Mouse (Mus musculus): Measurements from ENCODE around the gene Sult1a1.
"Not testable (repeated sequence)": the region's sequence is repeated elsewhere in the genome, so short reads cannot be mapped to it uniquely, and the experiment has no call there.

The Sult1a1 gene

DNA sequence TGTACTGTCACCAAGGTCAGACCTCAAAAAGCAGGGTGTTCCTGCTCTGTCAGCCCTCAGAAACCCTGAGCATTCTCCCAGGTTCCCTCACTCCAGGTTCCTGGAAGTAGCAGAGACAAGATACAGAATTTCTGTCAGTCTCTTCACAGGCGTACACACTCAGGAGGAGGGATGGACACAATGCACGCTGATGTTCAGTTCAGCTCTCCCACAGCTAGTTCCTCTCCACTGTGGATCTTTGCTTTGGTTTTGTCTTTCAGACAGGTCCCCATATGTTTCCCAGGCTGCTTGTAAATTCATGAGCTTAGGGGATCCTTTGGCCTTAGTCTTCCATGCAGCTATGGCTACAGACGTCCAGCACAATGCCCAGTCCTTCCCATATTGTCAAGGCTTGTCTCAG lies 20.7 kb upstream of the Sult1a1 start:
- no peak for DNase-seq (ENCODE audit: low read depth, low spot score)

DNA sequence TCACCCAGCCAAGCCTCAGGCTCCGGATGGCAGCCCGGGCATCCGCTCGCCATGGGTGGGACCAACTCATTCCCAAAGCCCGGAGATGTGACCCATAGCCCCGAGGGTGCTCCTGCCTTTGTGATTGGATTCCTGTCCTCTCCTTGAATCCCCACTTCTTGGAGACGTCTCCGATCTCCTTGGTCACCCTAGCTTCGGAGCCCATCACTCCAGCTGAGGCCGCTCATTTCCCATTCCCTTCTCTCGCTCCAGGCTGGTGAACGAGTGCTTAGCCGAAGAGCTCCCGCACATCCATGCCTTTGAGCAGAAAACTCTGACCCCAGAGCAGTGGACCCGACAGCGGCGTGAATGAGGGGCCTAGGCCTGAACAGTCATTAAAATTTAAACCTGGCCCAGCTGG lies 20.1 kb upstream of the Sult1a1 start:
- DNase-seq (ENCODE audit: low read depth, low spot score), result no peak

DNA sequence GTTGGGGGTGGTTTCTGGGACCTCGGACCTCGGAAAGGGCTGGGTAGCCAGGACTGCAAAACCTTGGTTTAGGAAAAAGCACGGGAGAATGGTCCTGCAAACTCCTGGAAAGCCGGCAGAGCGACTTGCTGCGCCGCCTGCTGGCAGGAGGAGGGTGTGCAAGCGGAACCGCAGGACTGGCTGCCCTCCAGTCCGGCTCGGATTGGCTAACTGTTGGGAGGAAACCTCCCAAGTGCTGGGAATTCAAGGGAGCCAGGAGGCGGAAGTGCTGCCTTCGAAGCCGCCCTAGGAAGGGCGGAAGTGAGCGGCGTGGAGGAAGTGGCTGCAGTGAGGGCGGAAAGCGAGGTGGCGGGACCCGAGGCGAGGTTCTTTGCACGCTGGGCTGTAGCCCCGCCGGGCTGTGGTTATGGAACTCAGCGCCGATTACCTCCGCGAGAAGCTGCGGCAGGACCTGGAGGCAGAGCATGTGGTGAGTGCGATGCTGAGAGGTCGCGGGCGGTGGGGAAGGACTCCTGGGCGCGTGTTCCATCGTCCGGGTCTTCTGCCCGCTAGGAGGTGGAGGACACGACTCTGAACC lies 19.5 kb upstream of the Sult1a1 start, which contains the start of gene Slx1b:
Gene Slx1b (minus strand): TSS at position 154 of the 577 bp plus-strand sequence.
- DNase-seq (ENCODE audit: low read depth, low spot score), result peak; percentile 95

DNA sequence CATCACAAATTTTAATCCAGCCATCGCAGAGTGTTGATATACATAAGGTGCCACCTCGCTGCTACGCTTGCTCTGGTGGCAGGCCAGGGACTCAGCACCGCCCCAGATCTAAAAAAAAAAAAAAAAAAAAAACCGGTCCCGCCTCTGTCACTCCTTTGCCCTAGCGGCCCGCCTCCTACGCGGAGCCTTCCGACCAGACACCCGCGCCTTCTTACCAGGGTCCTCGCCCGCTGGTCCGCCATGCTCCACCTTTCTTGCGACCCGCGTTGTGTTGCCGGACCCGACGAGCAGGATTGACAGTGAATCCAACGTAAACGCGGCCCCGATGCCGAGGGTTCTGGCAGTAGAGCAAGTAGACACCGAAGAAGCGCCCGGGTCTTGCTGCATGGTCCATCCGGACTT lies 19.0 kb upstream of the Sult1a1 start, which contains the start of gene Bola2:
Gene Bola2 (plus strand): TSS at position 192 of the 402 bp plus-strand sequence.
- peak; percentile 66 for DNase-seq (ENCODE audit: low read depth, low spot score)

DNA sequence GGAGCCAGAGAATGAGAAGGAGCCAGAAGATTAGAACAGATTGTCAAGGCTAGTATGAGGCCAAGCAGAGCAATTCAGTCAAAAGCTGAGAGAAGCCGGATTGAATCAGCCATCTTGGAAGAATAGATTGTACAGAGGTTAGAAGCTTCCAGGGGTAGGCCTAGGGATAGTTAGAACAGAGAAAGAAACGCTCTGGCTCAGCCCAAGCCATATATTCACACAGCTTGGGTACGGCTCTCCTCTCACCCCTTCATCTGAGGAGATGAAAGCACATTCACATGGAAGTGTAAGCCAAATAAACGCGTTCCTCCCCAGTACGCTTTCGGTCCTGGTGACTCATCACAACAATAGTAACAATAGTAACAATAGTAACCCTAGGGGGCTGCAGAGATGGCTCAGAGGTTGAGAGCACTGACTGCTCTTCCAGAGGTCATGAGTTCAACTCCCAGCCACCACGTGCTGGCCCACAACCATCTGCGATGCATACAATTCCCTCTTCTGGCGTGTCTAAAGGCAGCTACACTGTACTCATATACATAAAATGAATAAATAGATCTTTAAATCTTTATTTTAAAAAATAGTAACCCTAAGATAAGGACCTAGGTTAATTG lies 18.3 kb upstream of the Sult1a1 start:
- peak; percentile 21 for DNase-seq (ENCODE audit: low read depth, low spot score)

DNA sequence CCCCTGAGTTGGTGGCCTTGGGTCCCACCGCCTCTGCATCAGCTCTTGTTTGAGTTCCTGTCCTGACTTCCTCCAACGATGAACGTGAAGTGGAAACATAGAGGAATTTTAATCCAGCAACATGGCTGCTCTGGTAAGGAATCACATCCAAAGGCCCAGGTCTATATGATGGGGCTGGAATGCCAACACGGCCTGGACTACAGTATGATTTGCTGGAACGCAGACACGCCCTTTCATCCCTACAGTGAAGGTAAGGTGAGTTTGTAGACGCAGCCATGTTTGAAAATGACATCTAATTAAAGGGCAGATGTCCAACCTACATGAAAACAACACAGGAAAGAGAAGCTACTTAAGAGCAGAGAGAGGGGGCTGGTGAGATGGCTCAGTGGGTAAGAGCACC lies 17.5 kb upstream of the Sult1a1 start:
- no peak for DNase-seq (ENCODE audit: low read depth, low spot score)

DNA sequence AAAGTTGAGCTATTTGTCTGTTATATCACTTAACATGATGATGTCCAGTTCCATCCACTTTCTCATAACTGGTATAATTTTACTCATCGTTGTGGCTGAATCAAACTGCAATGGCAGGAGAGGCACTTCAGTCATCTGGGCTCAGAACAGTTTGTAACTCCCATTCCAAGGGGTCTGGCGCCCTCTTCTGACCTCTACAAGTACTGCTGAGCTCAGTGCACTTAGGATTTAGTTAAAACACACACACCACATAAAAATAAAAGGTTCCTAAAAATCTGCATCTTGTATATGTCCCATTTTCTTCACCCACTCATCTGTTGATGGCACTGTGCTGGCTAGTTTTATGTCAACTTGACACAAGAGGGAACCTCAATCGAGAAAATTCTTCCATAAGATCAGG lies 17.0 kb upstream of the Sult1a1 start:
- peak; percentile 87 for DNase-seq (ENCODE audit: low read depth, low spot score)

DNA sequence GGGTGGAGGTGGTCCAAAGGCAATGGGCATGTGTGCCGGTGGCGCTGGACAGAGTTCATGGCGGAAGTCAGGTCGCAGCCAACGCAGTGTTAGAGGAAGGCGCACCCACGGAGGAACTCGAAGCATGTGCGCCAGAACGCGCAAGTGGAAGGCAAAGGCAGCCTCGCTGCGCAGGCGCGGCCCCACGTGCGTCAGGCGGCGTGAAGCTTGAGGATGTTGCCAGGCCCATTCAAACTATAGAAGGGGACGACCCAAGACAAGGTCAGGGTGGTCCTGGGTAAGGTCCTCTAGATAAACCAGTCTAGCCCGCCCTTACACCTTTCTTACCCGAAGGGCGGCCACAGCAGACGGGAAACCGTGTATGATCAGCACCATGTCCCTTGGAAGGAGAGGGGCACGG lies 16.2 kb upstream of the Sult1a1 start:
- no peak for DNase-seq (ENCODE audit: low read depth, low spot score)

DNA sequence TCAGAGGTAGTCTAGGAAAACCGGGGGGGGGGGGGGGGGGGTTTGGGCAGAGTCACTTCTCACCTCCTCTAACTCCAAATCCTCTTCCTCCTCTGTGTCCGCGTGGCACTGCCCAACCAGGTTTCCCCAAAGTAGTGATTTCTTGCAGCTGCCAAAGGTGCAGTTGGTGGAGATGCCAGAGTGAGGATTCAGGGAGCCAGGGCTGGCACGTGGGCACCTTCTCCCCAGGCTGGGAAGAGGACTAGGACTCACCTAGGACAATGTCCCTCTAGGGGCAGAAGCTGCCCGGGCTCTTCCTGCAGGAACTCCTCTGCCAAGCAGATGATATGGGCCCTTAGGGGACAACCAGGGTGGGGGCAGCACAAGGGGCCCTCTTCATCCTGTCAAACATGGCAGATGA lies 15.4 kb upstream of the Sult1a1 start:
- DNase-seq (ENCODE audit: low read depth, low spot score), result no peak

DNA sequence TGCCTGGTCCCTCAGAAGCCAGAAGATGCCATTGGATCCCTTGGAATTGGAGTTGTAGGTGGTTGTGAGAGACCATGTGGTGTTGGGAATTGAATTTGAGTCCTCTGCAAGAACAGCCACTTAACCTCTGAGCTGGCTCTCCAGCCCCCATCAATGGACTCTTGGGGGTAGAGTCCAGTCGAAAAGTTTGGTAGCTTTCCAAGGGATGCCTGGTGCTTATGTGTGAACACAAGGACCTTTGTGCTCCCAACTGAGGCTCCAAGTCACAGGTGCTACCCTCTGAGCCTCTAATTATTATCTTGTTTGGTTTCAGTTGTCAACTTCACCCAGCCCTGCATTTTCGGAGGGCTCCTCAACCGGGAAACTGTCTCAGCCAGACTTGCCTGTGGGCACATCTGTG lies 14.5 kb upstream of the Sult1a1 start:
- no peak for DNase-seq (ENCODE audit: low read depth, low spot score)

DNA sequence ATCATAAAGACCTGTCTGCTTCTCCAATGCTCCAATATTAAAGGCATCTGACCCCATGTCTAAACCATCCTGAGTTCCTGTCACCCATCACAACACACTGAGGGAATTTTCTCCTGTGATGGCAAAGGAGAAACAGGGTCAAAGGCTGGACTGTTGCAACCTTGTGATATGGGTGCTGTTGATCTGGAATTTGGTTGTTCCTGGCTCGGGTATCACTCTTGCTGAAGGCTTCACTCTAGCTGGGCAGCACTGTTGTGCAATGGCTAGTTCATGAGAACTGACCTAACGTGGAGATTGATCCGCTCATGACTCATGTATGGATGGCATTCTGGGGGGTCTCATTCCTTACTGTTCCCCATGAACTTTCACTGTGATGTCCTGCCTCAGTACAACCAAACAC lies 12.8 kb upstream of the Sult1a1 start:
- DNase-seq (ENCODE audit: low read depth, low spot score), result no peak

DNA sequence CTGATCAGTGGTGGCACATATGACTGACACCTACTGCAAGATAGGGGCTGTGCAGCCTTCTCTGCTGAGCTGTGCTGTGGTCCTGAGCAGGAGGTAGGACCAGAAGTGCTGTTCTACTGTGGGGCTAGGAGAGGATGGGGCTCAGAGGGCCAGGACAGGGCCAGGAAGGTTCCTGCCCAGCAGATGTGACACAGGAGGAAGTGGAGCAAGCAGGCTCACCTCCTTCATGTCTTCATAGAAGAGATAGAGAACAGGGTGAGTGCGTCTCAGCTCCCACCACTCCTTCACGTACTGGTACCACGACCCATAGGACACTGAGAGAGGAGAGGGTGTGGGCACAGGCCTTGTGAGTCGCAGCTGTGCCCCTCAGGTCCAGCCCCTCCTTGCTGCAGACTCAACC lies 11.9 kb upstream of the Sult1a1 start:
- DNase-seq (ENCODE audit: low read depth, low spot score), result not testable (repeated sequence)

DNA sequence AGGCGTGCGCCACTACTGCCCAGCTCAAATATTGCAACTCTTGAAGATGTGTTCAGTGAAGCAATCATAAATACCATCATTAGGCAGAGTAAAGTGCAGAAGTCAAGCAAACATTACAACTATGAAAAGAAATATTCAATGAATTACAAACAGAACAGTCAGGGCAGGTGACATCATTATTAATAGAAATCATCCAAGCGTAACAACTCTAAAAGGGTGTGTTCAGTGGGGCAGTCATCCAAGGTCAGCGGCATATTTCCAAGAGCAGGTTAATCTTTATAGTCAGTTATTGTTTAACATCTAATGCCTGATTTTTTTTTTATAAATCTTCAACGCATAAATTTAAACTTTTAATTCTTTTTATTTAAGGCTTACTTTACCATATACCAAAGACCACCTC lies 5.0 kb upstream of the Sult1a1 start:
- no peak for DNase-seq (ENCODE audit: low read depth, low spot score)

DNA sequence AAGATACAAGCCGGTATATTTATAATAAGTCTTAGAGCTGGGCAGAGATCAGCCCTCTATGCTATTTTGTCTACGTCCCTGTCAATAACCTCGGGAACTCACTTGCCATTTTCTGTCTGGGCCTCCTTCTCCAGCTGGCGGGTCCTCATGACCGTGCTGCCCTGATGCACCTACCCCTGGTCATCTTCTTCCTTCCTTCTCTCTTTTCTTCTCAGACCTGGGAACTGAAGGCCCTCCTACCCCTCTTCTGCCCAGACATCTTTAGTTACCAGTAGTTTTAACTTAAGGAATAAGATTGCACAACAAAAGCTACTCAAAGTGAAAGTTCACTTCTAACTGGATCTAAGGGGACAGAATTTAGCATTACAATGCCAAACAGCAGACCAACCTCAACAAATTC lies 3.5 kb upstream of the Sult1a1 start:
- DNase-seq (ENCODE audit: low read depth, low spot score), result no peak

DNA sequence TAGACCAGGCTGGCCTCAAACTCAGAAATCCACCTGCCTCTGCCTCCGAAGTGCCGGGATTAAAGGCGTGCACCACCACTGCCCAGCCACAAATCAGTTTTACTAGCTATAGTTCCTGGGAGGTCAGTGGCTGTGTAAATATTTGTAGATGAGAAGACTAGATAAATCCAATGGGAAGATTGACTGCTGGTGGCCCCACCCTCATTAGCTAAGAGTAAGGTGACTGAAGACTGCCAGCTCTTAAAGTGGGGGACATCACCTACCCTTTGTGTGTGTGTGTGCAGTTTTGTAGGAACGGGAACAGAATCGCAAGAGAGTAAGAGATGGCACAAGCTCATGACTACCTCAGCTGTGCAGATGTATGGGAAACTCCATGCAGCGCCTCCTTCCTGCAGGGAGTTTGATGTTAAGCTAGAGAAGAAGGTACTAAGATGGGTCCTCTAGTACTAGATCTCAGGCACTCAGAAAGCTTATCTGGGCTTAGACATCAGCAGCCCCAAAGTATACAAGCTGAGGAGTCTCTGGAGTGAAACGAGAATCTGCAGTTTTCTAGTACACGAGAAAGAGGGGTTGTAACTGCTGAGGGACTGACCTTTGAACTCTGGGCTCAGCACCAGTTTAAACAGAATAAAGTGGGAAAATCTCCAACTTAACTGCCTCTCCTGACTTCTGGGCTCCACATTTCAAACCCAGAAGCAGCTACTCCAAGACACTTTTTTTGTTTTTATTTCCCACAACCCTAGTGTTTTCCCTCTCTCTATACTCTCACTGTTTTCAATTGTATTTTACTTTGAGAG lies 2.5 kb upstream of the Sult1a1 start:
- DNase-seq (ENCODE audit: low read depth, low spot score), result no peak

DNA sequence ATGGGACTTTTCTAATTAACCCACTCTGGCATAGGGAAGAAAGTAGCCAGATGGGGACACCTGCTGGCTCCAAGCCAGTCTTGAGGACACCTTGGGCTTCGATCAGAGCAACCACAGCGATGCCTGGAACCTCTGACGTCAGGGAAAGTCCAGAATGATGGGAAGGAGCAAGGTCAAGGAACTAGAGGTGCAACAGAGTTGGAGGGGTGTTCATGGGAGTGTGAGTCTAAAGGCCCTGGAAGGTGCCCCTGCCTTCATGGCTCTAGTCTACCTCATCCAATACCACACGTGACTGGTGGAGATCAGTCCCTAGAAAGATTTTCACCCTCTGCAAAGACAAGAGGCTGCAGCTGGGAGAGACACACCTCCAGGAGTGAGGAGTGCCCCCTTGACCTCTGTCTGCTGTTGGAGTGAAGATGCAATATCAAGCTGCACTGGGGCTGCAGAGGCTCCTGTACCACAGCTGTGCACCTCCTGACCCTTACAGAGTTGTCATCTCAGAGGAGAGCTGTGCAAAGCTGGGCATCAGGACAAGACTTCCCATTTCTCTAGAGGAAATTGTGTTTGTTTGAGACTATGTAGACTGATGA lies 494 bp upstream of the Sult1a1 start:
- no peak for DNase-seq (ENCODE audit: low read depth, low spot score)

DNA sequence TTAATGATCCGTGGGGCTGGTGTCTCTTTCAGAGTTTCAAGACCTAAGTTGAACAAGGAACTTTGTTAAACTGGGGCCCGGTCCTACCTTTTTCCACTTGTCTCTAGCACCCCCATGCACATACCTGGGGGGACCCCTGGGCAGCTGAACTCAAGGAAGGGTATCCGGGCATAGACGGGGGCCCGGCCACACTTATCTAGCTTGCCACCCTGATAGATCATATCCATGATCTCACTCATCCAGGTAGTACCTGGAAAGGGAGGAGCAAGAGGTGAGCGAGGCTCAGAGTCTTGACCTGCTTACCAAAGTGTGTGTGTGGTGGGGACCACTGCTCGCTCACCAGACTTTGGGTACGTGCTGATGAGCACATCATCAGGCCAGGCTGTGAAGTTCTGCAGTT lies 1.1 kb downstream of the Sult1a1 start:
- no peak for DNase-seq (ENCODE audit: low read depth, low spot score)

DNA sequence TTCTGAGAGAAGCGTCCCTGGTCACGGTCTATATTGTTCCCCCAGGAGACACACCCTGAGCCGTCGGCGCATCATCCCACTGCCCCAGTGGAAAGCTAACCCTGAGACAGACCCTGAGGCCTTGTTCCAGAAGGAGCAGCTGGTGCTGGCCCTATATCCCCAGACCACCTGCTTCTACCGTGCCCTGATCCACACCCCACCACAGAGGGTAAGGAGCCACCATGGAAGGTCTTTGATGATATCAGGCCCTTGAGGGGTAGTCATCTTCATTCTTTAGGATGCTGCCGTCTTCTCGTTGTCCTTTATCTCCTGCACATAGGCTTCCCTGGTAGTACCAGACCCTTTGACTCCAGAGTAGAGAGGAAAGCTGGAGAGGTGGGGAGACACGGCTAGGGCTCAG lies 4.1 kb downstream of the Sult1a1 start:
- no peak for DNase-seq (ENCODE audit: low read depth, low spot score)

DNA sequence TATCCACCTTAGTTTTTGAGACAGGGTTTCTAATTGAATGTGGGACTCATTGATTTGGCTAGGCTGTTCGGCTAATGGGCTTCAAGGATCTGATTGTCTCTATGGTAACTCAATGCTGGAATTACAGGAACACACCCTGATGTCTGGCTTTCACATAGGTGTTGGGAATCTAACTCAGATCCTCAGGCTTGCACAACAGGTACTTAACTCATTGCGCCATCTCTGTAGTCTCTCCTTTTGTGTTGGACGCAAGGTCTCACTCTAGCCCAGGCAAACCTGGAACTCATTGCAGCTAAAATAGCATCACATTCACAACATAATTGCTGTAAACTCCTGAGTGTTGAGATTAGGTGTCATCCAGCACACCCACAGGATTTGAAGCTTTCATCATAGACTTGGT lies 6.1 kb downstream of the Sult1a1 start:
- DNase-seq (ENCODE audit: low read depth, low spot score), result no peak

DNA sequence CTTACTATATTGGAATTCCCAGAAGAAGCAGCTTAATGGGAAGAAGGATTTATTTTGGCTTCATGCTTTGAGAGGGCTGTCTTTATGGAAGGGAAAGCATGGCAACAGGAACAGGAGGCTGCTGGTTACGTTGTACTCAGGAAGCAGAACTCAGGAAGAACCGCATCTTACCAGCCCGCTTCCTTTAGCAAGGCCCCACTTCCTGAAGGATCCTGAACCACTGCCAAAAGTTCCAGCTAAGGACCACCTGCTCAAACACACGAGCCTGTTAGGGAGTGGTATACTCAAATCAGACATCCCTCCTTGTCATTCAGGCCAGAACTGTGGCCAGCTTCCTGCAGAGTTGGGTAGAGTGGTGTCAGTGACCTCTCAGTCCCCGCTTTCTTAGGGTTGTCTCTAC lies 7.8 kb downstream of the Sult1a1 start:
- no peak for DNase-seq (ENCODE audit: low read depth, low spot score)

DNA sequence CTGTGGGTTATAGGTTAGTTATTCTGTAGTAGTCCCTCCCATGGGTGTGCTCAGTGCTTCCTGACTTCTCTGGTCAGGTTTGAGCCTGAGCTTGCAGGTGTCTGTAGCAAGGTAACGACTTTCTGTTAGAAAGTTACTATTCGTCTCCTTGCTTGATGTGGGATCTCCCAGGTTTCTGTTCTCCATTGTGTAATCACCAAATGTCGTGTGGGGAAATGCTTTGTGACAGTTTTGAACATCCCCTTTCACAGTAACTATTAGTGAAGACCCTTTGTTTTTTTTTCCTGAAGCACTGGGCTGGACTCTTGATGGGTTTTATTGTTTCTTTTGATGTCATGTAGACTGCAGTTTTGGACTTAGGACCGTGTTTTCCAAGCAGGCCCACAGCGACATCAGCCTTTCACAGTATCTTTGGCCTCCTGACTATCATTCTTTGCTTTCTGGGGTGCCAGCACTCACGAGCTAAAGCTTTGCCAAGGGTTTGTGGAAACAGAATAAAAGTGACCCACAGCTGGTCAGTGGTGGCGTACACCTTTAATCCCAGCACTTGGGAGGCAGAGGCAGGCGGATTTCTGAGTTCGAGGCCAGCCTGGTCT lies 8.6 kb downstream of the Sult1a1 start:
- DNase-seq (ENCODE audit: low read depth, low spot score), result no peak

DNA sequence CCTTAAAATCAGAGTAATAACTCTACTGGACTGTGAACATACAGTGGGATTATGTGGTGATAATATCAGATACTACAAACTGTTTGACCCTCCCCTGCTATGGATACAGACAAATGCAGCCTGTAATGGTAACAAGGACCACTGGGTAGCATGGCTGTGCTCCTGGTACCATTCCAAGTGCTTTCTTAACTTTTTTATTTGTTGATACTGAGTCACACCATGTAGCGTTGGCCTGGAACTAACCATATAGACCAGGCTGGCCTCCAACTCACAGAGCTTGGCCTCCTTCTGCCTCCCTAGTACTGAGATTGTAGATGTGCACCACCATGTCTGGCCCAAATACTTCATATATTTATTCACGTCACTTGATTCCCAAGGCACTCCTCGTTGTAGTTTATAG lies 11.0 kb downstream of the Sult1a1 start:
- DNase-seq (ENCODE audit: low read depth, low spot score), result no peak

All from 3T3-L1 (cell line).